Mouse (Mus musculus) embryonic facial prominence, embryonic 13.5 days (tissue): Measurements from ENCODE around the gene Flrt1. TPM values are rescaled to one million over a fixed set of nuclear protein-coding genes. Genes with fewer than 3 reads are reported as not detected.
A peak's percentile ranks its signal among the peaks of the same experiment; 100 is the strongest.

Experiments used
- ATAC-seq: fragments of 200-750 bp; cut with Nextera tagmentation; 2 replicates; pipeline ENCODE4 v1.8.0; 2017; ENCODE audit warnings: low read depth; ENCODE audit not compliant: insufficient number of reproducible peaks, insufficient read depth, low FRiP score, low TSS enrichment
- H3K27ac ChIP-seq: fragments of 300-500 bp; sonication (generic); 2 replicates; pipeline ENCODE4 v1.5.1; 2015; ENCODE audit warnings: moderate library complexity, mild to moderate bottlenecking, inconsistent platforms
- H3K27me3 ChIP-seq: fragments of 300-500 bp; sonication (generic); 2 replicates; pipeline ENCODE4 v1.6.1; 2015; ENCODE audit warnings: mild to moderate bottlenecking, inconsistent platforms
- H3K36me3 ChIP-seq: fragments of 300-500 bp; sonication (generic); 2 replicates; pipeline ENCODE4 v1.6.1; 2015; ENCODE audit warnings: mild to moderate bottlenecking, inconsistent platforms
- H3K4me1 ChIP-seq: fragments of 300-500 bp; sonication (generic); 2 replicates; pipeline ENCODE4 v1.6.1; 2015; ENCODE audit warnings: inconsistent platforms
- H3K4me2 ChIP-seq: fragments of 300-500 bp; sonication (generic); 2 replicates; pipeline ENCODE4 v1.6.1; 2015; ENCODE audit warnings: moderate library complexity, mild to moderate bottlenecking, inconsistent platforms
- H3K4me3 ChIP-seq: fragments of 300-500 bp; sonication (generic); 2 replicates; pipeline ENCODE4 v1.5.1; 2015; ENCODE audit warnings: mild to moderate bottlenecking, inconsistent platforms
- H3K9ac ChIP-seq: fragments of 300-500 bp; sonication (generic); 2 replicates; pipeline ENCODE4 v1.6.1; 2015; ENCODE audit warnings: mild to moderate bottlenecking, inconsistent platforms
- H3K9me3 ChIP-seq: fragments of 300-500 bp; sonication (generic); 2 replicates; pipeline ENCODE4 v1.6.1; 2016; ENCODE audit warnings: inconsistent platforms
- WGBS: fragments of 180-500 bp; shearing (Covaris S2); methylation state at CpG from one replicate; pipeline ENCODE4 v1.1.7; 2015; ENCODE audit warnings: mixed read lengths; 5-methylcytosine and 5-hydroxymethylcytosine counted together
- polyA plus RNA-seq: library from polyadenylated mRNA; unstranded; fragments of >200 nt; fragmentation: Nextera tagmentation; extraction: Ambion mirVana; gene quantifications from 2 replicates; pipeline ENCODE4 v1.2.1, GENCODE M21; 2015

Flrt1 gene
- polyA plus RNA-seq, 1 experiment from 2014 or later: 13.0 TPM

DNA sequence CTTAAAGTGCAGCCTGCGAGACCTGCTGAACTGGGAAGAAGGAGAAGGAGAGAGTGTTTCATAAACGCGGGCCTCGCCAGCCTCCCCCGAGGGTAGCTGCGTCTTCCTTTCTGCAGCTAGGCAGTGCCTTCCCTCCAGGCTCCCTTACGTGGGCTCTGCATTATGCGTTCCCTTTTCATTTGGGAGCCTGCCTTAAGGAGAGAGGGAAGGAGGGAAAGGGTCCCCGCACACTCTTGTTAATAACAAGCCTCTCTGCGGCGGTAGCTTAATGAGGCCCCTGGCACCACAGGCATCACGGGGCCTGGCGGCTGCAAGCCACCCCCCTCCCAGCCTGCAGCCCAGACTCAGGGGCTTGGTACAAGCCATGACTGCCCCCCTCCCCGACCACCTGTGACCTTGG lies 8.0 kb upstream of the Flrt1 start:
- no peaks in the 10 kb centered on the region for H3K9me3 ChIP-seq
- peaks cover 12% of the 10 kb centered on the region for H3K27me3 ChIP-seq
- 22% methylated on average over 14 of the region's 14 CpGs for WGBS
- H3K4me1 ChIP-seq: peaks cover 70% of the 10 kb centered on the region
- no peaks in the 10 kb centered on the region for H3K36me3 ChIP-seq
- 0 out of 2 replicates have a peak overlapping the region, but pooled peaks have one; percentile 54 for H3K9ac ChIP-seq
- no peak overlapping the region for H3K4me3 ChIP-seq
- no peak for ATAC-seq
- H3K27ac ChIP-seq: 0 out of 2 replicates have a peak overlapping the region, but pooled peaks have one; percentile 34
- no peak overlapping the region; the same call in 1 of the 2 replicates for H3K4me2 ChIP-seq

DNA sequence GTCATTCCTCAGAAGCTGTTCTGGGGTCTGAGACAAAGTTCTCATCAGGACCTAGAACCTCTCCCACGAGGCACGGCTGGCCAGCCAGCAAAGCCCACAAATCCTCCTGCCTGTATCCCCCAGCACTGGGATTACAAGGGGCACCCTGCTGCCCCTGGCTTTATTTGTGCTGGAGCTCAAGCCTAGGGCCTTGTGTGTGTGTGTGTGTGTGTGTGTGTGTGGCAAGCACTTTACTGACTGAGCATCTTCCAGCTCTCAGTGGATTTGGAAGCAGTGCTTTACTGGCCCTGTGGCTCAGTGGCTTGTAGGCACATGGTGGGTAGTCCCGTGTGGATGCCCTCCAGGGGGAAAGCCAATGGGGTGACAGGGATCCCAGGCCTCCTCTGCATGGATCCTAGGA lies 7.1 kb upstream of the Flrt1 start:
- ATAC-seq: no peak
- Histone ChIP-seq H3K9ac (peak overlapping the region; percentile 54; the same call in 1 of the 2 replicates), H3K4me3 (no peak overlapping the region), H3K4me2 (no peak overlapping the region), H3K27me3 (peaks cover 9% of the 10 kb centered on the region), H3K9me3 (no peaks in the 10 kb centered on the region), H3K4me1 (peaks cover 67% of the 10 kb centered on the region), H3K27ac (no peak overlapping the region), H3K36me3 (no peaks in the 10 kb centered on the region)
- WGBS: 37% methylated on average over 3 of the region's 3 CpGs

- Histone ChIP-seq H3K36me3 (no peaks in the 10 kb centered on the region), H3K4me3 (no peak overlapping the region), H3K9me3 (no peaks in the 10 kb centered on the region), H3K9ac (no peak overlapping the region), H3K4me1 (peaks cover 61% of the 10 kb centered on the region), H3K27me3 (peaks cover 12% of the 10 kb centered on the region), H3K4me2 (no peak overlapping the region), H3K27ac (no peak overlapping the region)
- ATAC-seq: no peak
- WGBS: 87% methylated on average over 4 of the region's 4 CpGs
Measured at GRCm38 (mm10) chr19:7111710-7112109, 6.2 kb upstream of the Flrt1 start.

DNA sequence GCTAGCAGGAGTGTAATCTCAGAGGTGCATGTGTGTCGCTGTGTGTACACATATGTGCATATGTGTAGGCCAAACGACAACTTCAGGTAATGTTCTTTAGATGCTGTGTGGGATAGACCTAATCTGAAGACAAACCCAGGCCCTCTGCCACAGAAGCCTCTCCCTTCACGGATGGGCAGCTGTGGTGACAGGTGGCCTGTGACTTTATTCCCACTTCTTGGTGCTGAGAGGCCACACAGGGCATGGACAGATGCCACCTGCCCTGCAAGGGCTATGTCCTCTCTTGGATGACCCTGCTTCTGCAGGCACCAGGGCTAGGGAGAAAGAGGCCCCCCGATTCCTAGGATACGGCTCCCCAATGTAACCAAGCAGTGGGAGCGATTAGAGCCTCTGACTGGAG lies 5.8 kb upstream of the Flrt1 start:
- Histone ChIP-seq H3K9me3 (no peaks in the 10 kb centered on the region), H3K9ac (no peak overlapping the region), H3K4me1 (peaks cover 57% of the 10 kb centered on the region), H3K36me3 (no peaks in the 10 kb centered on the region), H3K4me2 (no peak overlapping the region), H3K27me3 (peaks cover 12% of the 10 kb centered on the region), H3K27ac (no peak overlapping the region), H3K4me3 (no peak overlapping the region)
- no peak for ATAC-seq
- 89% methylated on average over 6 of the region's 6 CpGs for WGBS

GRCm38 (mm10) chr19:7110875-7111274 lies 5.3 kb upstream of the Flrt1 start:
- no peak overlapping the region for H3K4me3 ChIP-seq
- H3K4me1 ChIP-seq: peaks cover 58% of the 10 kb centered on the region
- 0 out of 2 replicates have a peak overlapping the region, but pooled peaks have one; percentile 40 for H3K27ac ChIP-seq

GRCm38 (mm10) chr19:7110097-7110496 lies 4.6 kb upstream of the Flrt1 start:
- Histone ChIP-seq H3K9ac (0 out of 2 replicates have a peak overlapping the region, but pooled peaks have one; percentile 7), H3K36me3 (no peaks in the 10 kb centered on the region), H3K4me3 (no peak overlapping the region), H3K27ac (0 out of 2 replicates have a peak overlapping the region, but pooled peaks have one; percentile 40), H3K27me3 (peaks cover 13% of the 10 kb centered on the region), H3K4me2 (no peak overlapping the region), H3K9me3 (no peaks in the 10 kb centered on the region), H3K4me1 (peaks cover 62% of the 10 kb centered on the region)
- 13% methylated on average over 5 of the region's 5 CpGs for WGBS
- no peak for ATAC-seq

More at GRCm38 (mm10) chr19:7110875-7111274, 5.3 kb upstream of the Flrt1 start:
- ATAC-seq: no peak
- H3K4me2 ChIP-seq: no peak overlapping the region
- H3K27me3 ChIP-seq: peaks cover 12% of the 10 kb centered on the region
- H3K9ac ChIP-seq: no peak overlapping the region
- H3K9me3 ChIP-seq: no peaks in the 10 kb centered on the region
- WGBS: 43% methylated on average over 6 of the region's 6 CpGs
- no peaks in the 10 kb centered on the region for H3K36me3 ChIP-seq

DNA sequence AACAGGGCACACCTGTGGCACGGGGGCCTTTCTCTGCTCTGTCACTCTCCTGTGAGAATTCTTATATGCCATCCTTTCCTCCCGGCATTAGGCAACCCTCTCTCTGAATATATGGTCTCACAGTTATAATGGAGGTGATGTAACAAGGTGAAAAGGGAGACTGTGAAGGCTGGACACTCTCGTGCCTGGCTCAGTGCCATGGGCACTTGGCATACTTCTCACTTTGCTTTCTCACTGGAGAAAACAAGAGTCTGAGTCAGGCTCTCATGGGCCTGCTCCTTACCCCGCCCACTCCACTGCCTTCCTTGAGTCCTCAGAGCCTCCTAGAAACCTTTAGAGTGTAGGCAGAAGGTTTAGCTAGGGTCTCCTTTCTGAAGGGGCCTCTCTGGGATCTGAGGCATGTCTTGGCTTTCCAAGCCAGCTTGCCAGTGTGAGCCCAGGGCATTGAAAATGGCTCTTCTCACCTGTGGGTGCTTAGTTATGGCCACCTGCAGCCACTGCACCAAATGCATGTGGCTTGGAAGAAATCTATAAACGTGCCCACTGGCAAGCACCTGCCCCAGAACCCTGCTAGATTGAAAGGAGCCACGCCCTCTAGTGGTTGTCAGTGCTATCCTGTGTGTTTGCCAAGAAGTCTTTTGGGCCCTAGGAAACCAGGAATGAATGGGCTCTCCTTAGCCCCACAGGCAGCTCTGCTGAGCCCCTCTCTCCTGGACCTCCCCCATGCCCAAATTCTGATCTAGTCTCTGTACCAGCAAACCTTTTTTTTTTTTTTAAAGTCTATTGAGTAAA lies 2.8 kb upstream of the Flrt1 start:
- no peaks in the 10 kb centered on the region for H3K9me3 ChIP-seq
- H3K4me3 ChIP-seq: no peak overlapping the region
- peaks cover 9% of the 10 kb centered on the region for H3K27me3 ChIP-seq
- 59% methylated on average over 6 of the region's 6 CpGs for WGBS
- ATAC-seq: no peak
- no peak overlapping the region for H3K27ac ChIP-seq
- no peaks in the 10 kb centered on the region for H3K36me3 ChIP-seq
- no peak overlapping the region for H3K4me2 ChIP-seq
- peaks cover 63% of the 10 kb centered on the region for H3K4me1 ChIP-seq
- no peak overlapping the region for H3K9ac ChIP-seq

DNA sequence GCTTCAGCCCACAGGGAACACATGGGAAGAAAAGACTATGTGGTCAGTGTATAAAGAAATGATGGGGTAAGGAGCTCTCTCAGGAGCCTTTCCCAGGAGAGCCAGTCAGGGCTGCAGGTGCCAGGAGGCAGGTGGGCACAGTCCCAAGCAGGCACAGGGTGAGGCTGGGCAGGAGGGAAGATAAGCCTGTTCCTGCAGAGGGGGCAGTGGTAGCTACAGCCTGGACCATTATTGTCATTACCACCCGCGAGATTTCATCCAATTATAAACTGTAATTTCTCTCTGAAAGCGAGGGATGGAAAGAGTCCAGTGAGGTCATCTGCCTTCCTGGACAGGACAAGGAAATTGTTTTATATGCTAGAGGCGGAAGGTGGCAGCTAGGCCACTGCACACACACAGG lies 1.6 kb upstream of the Flrt1 start:
- Histone ChIP-seq H3K9me3 (no peaks in the 10 kb centered on the region), H3K27me3 (peaks cover 9% of the 10 kb centered on the region), H3K4me2 (no peak overlapping the region), H3K9ac (no peak overlapping the region), H3K4me1 (peaks cover 60% of the 10 kb centered on the region), H3K36me3 (no peaks in the 10 kb centered on the region), H3K27ac (no peak overlapping the region), H3K4me3 (no peak overlapping the region)
- ATAC-seq: no peak
- WGBS: 84% methylated on average over 4 of the region's 4 CpGs

GRCm38 (mm10) chr19:7106566-7106965 lies 1.0 kb upstream of the Flrt1 start:
- peaks cover 57% of the 10 kb centered on the region for H3K4me1 ChIP-seq

DNA sequence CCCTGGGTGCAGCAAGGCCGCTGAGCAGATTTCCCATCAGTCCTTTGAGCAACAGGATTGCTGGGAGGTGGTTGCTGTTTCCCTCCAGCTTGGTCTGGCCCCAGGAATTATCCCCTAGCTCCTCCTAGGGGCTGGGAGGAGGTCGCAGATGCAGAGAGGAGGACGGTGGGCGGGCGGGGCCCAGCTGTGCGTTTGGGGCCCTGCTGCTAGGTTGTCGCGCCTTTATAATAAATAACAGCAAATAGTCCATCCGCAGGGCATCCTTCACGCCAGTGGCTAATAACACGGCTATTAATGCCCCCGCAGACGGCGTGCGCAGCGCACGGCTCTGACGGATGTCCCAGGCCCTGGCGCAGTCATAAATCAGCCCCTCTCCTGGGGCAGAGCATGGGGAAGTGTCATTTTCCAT lies 1.5 kb downstream of the Flrt1 start:
- Histone ChIP-seq H3K4me2 (peak overlapping the region; percentile 43), H3K4me3 (peak overlapping the region; percentile 13), H3K27ac (peak overlapping the region; percentile 36; the same call in 1 of the 2 replicates), H3K27me3 (peaks cover 9% of the 10 kb centered on the region), H3K9me3 (no peaks in the 10 kb centered on the region), H3K36me3 (no peaks in the 10 kb centered on the region), H3K9ac (peak overlapping the region; percentile 56), H3K4me1 (peaks cover 39% of the 10 kb centered on the region)
- whole genome bisulfite sequencing: 12% methylated on average over 19 of the region's 19 CpGs
- no peak for ATAC-seq

More at GRCm38 (mm10) chr19:7106566-7106965, 1.0 kb upstream of the Flrt1 start:
- WGBS: 87% methylated on average over 2 of the region's 2 CpGs
- Histone ChIP-seq H3K27me3 (peaks cover 9% of the 10 kb centered on the region), H3K4me3 (no peak overlapping the region), H3K9me3 (no peaks in the 10 kb centered on the region), H3K27ac (no peak overlapping the region), H3K9ac (no peak overlapping the region), H3K36me3 (no peaks in the 10 kb centered on the region), H3K4me2 (no peak overlapping the region)
- no peak for ATAC-seq

DNA sequence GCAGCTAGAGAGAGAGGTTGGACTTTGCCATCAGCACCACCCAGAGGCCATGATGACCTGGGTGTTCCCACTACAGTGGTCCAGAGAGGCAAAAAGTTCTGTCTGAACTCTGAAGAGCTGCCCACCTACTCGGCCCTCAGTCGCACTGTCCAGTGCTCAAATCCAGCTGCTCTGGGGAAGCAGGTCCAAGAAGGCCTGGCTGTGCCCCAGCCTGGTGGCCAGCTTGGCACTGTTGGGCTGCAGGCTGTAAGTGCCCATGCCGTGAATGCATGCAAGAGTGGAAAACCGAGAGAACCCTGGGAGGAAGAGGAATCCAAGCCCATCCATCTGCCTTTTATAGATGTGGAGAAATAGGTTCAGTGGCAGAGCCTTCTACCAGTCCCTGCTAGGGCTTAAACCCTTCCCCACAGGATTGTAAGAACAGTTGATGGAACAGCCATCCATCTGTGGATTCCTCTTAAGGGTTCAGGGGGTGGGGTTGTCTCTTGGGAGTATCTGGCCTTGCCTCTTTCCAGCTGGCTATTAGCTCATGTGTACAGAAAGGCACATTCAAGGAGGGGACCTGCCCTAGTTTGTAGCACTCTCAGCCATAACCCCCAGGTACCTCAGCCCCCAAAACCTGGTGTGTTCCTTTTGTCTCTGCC lies 2.1 kb downstream of the Flrt1 start:
- no peaks in the 10 kb centered on the region for H3K9me3 ChIP-seq
- H3K36me3 ChIP-seq: no peaks in the 10 kb centered on the region
- peak overlapping the region; percentile 43 for H3K4me2 ChIP-seq
- H3K4me3 ChIP-seq: peak overlapping the region; percentile 13
- peaks cover 37% of the 10 kb centered on the region for H3K4me1 ChIP-seq
- WGBS: 66% methylated on average over 4 of the region's 4 CpGs
- H3K27me3 ChIP-seq: peaks cover 12% of the 10 kb centered on the region
- ATAC-seq: no peak
- peak overlapping the region; percentile 56 for H3K9ac ChIP-seq
- peak overlapping the region; percentile 36; the same call in 1 of the 2 replicates for H3K27ac ChIP-seq
